ENCODE assay signal across 10 mouse cellular contexts in the genomic region with DNA sequence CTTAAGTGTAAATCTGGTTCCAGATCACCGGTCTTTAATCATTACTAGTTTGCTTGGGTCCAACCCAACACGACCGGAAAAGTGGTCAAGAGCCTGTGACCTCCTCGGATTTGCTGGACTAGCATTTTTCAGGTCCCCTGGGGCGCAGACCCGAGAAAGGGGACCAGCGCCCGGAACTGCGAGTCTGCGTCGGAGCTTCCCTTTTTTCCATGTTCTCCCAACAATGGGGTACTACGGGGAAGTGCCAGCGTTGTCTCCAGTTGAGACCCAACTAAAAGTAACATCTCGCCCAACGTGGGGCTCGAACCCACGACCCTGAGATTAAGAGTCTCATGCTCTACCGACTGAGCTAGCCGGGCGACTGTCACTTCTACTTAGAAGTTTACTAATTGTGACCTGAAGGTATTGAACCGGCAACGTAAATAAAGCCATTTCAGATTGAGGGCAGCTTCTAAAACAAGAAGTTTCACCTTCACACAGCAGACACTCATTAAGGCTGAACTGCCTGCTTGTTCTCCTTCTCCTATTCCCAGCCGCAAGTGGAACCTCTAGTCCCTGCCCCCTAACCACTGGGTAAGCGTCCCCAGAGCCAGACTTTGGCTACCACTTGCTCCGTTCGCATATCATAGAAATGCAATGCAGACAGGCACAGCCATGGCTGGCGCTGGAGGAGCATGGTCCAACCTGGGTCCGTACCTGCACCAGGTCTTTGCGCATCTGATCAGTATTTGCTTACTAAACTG. TPM values are rescaled to one million over a fixed set of nuclear protein-coding genes. Genes with fewer than 3 reads are reported as not detected.
DNase-seq lines count a peak whose midpoint lies in the region; ATAC-seq lines count a peak whose summit lies in the region.
"Not testable (repeated sequence)": the region's sequence is repeated elsewhere in the genome, so short reads cannot be mapped to it uniquely, and the experiment has no call there.
"Had no signal": no experiment of that assay in that cellular context is flagged by ENCODE, and none has a peak within 500 bp of the region (broad histone marks: within the 10 kb centered on the region; RNA-seq: fewer than 3 reads in every experiment).

No protein-coding gene starts in this region.

- H3K27ac ChIP-seq in embryonic facial prominence, embryonic 15.5 days (replicated peaks); heart, embryonic 13.5 days (replicated peaks); intestine, embryonic 14.5 days (ENCODE audit: low read depth); limb, embryonic 11.5 days (replicated peaks; ENCODE audit: low read depth, low read length); lung, embryonic 15.5 days: not testable (repeated sequence)

- not testable (repeated sequence) for H3K9me3 ChIP-seq in embryonic facial prominence, embryonic 15.5 days (replicated peaks); heart, embryonic 13.5 days; intestine, embryonic 14.5 days (ENCODE audit: control insufficient read depth, low read length); limb, embryonic 11.5 days (ENCODE audit: control insufficient read depth, low read length); lung, embryonic 15.5 days

- DNase-seq in 3T3-L1 (ENCODE audit: low read depth, low spot score) (peak; percentile 60), ZHBTc4 (ENCODE audit: low read depth, low spot score) (peak; percentile 48)
- DNase-seq in intestine, embryonic 14.5 days (ENCODE audit: low spot score) = peak; percentile 66
- DNase-seq in limb, embryonic 11.5 days (ENCODE audit: low spot score) = peak; percentile 64
- peak; percentile 61 for DNase-seq in neural tube, embryonic 10.5 days (ENCODE audit: extremely low spot score, low spot score)

- ATAC-seq in embryonic facial prominence, embryonic 15.5 days (ENCODE audit: insufficient number of reproducible peaks, low FRiP score, low TSS enrichment, low read depth); heart, embryonic 13.5 days (ENCODE audit: extremely low read depth, insufficient number of reproducible peaks, low FRiP score, low TSS enrichment); lung, embryonic 15.5 days (ENCODE audit: borderline replicate concordance, extremely low read depth, low FRiP score, low TSS enrichment): not testable (repeated sequence)
- ATAC-seq in intestine, embryonic 14.5 days (replicated peaks; ENCODE audit: low FRiP score, low TSS enrichment, low read depth) = peak; percentile 51
- ATAC-seq in limb, embryonic 11.5 days (ENCODE audit: insufficient number of reproducible peaks, low FRiP score, low TSS enrichment, low read depth) = 0 out of 2 replicates have a peak, but pooled peaks have one; percentile 36

- 2% methylated on average over 17 of the region's 29 CpGs for WGBS in embryonic facial prominence, embryonic 15.5 days
- under 1% methylated on average over 17 of the region's 29 CpGs for WGBS in heart, embryonic 13.5 days
- under 1% methylated on average over 15 of the region's 29 CpGs for WGBS in intestine, embryonic 14.5 days
- WGBS in limb, embryonic 11.5 days = 1% methylated on average over 15 of the region's 29 CpGs
- WGBS in lung, embryonic 15.5 days = 2% methylated on average over 17 of the region's 29 CpGs

- 0 out of 2 replicates have a peak overlapping the region, but pooled peaks have one; percentile 11 for H3K4me3 ChIP-seq in embryonic facial prominence, embryonic 15.5 days (replicated peaks)
- H3K4me3 ChIP-seq in heart, embryonic 13.5 days = peak overlapping the region; percentile 32
- H3K4me3 ChIP-seq in intestine, embryonic 14.5 days (ENCODE audit: low read depth, low read length) = 0 out of 2 replicates have a peak overlapping the region, but pooled peaks have one; percentile 8
- not testable (repeated sequence) for H3K4me3 ChIP-seq in limb, embryonic 11.5 days (ENCODE audit: low read depth, low read length)
- peak overlapping the region; percentile 11; the same call in 1 of the 2 replicates for H3K4me3 ChIP-seq in lung, embryonic 15.5 days

- peaks cover 14% of the 10 kb centered on the region for H3K4me1 ChIP-seq in embryonic facial prominence, embryonic 15.5 days
- H3K4me1 ChIP-seq in heart, embryonic 13.5 days = peaks cover 23% of the 10 kb centered on the region
- H3K4me1 ChIP-seq in intestine, embryonic 14.5 days (replicated peaks; ENCODE audit: control insufficient read depth, insufficient read depth, low read length); limb, embryonic 11.5 days (ENCODE audit: control insufficient read depth, insufficient read depth, low read length): not testable (repeated sequence)
- peaks cover 14% of the 10 kb centered on the region for H3K4me1 ChIP-seq in lung, embryonic 15.5 days

- H3K9ac ChIP-seq in embryonic facial prominence, embryonic 15.5 days; heart, embryonic 13.5 days; intestine, embryonic 14.5 days (ENCODE audit: low read length); limb, embryonic 11.5 days (ENCODE audit: low read length); lung, embryonic 15.5 days: not testable (repeated sequence)

- H3K36me3 ChIP-seq in embryonic facial prominence, embryonic 15.5 days; heart, embryonic 13.5 days; intestine, embryonic 14.5 days (ENCODE audit: control insufficient read depth, insufficient read depth, low read length); limb, embryonic 11.5 days (ENCODE audit: control insufficient read depth, insufficient read depth, low read length); lung, embryonic 15.5 days: not testable (repeated sequence)

- H3K27me3 ChIP-seq in embryonic facial prominence, embryonic 15.5 days = peaks cover 48% of the 10 kb centered on the region
- H3K27me3 ChIP-seq in heart, embryonic 13.5 days (replicated peaks) = peaks cover 52% of the 10 kb centered on the region
- peaks cover 44% of the 10 kb centered on the region for H3K27me3 ChIP-seq in intestine, embryonic 14.5 days (replicated peaks; ENCODE audit: control insufficient read depth, insufficient read depth, low read length)
- H3K27me3 ChIP-seq in limb, embryonic 11.5 days (ENCODE audit: control insufficient read depth, insufficient read depth, low read length) = peaks cover 16% of the 10 kb centered on the region
- H3K27me3 ChIP-seq in lung, embryonic 15.5 days = peaks cover 43% of the 10 kb centered on the region

- 0 out of 2 replicates have a peak overlapping the region, but pooled peaks have one; percentile 21 for H3K4me2 ChIP-seq in embryonic facial prominence, embryonic 15.5 days (replicated peaks)
- H3K4me2 ChIP-seq in heart, embryonic 13.5 days = peak overlapping the region; percentile 56
- peak overlapping the region; percentile 29 for H3K4me2 ChIP-seq in intestine, embryonic 14.5 days (ENCODE audit: low read length)
- H3K4me2 ChIP-seq in limb, embryonic 11.5 days (ENCODE audit: low read depth, severe bottlenecking) = not testable (repeated sequence)
- H3K4me2 ChIP-seq in lung, embryonic 15.5 days = peak overlapping the region; percentile 30

RNA-seq across cellular contexts. Expression of a gene that starts 28.8 kb away (rescaled TPM):
- polyA plus RNA-seq in embryonic facial prominence, embryonic 15.5 days (2015; fragmentation: Nextera tagmentation; extraction: Ambion mirVana) = 17.8 and 19.5 TPM in 2 replicates
- polyA plus RNA-seq in heart, embryonic 13.5 days (2015; fragmentation: Nextera tagmentation; extraction: Ambion mirVana) = 12.7 and 13.3 TPM in 2 replicates
- 19.1 and 19.7 TPM in 2 replicates for polyA plus RNA-seq in intestine, embryonic 14.5 days (2014; fragmentation: Nextera tagmentation; extraction: Ambion mirVana)
- polyA plus RNA-seq in limb, embryonic 11.5 days (2014; fragmentation: Nextera tagmentation; extraction: Ambion mirVana) = 24.4 and 25.6 TPM in 2 replicates
- polyA plus RNA-seq in lung, embryonic 15.5 days (2015; fragmentation: Nextera tagmentation; extraction: Ambion mirVana) = 20.9 and 21.5 TPM in 2 replicates

RNA-seq across cellular contexts. Expression of a gene that starts 55.7 kb away (rescaled TPM):
- not detected in 2 replicates for polyA plus RNA-seq in embryonic facial prominence, embryonic 15.5 days (2015; fragmentation: Nextera tagmentation; extraction: Ambion mirVana)
- polyA plus RNA-seq in heart, embryonic 13.5 days (2015; fragmentation: Nextera tagmentation; extraction: Ambion mirVana) = not detected in 2 replicates
- polyA plus RNA-seq in intestine, embryonic 14.5 days (2014; fragmentation: Nextera tagmentation; extraction: Ambion mirVana) = not detected in 2 replicates
- polyA plus RNA-seq in limb, embryonic 11.5 days (2014; fragmentation: Nextera tagmentation; extraction: Ambion mirVana) = not detected in 2 replicates
- polyA plus RNA-seq in lung, embryonic 15.5 days (2015; fragmentation: Nextera tagmentation; extraction: Ambion mirVana) = not detected in 2 replicates
- polyA plus RNA-seq: lung, postnatal 0 days; thymus, adult 2 months had no signal
